Mouse (Mus musculus) erythroblast, embryonic 14.5 days (primary cell): ENCODE data around the gene Edem3. TPM values are rescaled to one million over a fixed set of nuclear protein-coding genes. Genes with fewer than 3 reads are reported as not detected.
"Not testable (repeated sequence)": the region's sequence is repeated elsewhere in the genome, so short reads cannot be mapped to it uniquely, and the experiment has no call there.

Experiments used
- H3K27me3 ChIP-seq: 2 replicates; pipeline ENCODE4 v1.6.1; 2012; ENCODE audit warnings: inconsistent platforms; ENCODE audit not compliant: control insufficient read depth
- H3K36me3 ChIP-seq: 2 replicates; pipeline ENCODE4 v1.6.1; 2012; ENCODE audit warnings: mild to moderate bottlenecking, inconsistent platforms; ENCODE audit not compliant: control insufficient read depth
- H3K4me1 ChIP-seq: 2 replicates; pipeline ENCODE4 v1.6.1; 2012; ENCODE audit warnings: inconsistent platforms; ENCODE audit not compliant: control insufficient read depth
- H3K4me3 ChIP-seq: replicated peaks from 2 replicates; pipeline ENCODE3; 2012; ENCODE audit warnings: moderate library complexity, mild to moderate bottlenecking, inconsistent platforms
- H3K9me3 ChIP-seq: 2 replicates; pipeline ENCODE4 v1.6.1; 2012; ENCODE audit warnings: low read length, inconsistent platforms, mixed read lengths; ENCODE audit not compliant: control insufficient read depth
- GATA1 ChIP-seq: IDR thresholded peaks from 2 replicates; pipeline ENCODE4 v1.6.1; 2012; ENCODE audit warnings: low read length, inconsistent platforms, mixed read lengths
- TAL1 ChIP-seq: IDR thresholded peaks from 3 replicates; pipeline ENCODE4 v1.6.1; 2012; ENCODE audit warnings: low read length, inconsistent platforms, mixed read lengths
- polyA plus RNA-seq: library from polyadenylated mRNA; stranded (reverse); fragments of >175 nt; gene quantifications from 2 replicates; pipeline ENCODE4 v1.2.3, GENCODE M21; 2012

The Edem3 gene
- polyA plus RNA-seq, 1 experiment = 0.09 TPM

GRCm38 (mm10) chr1:151789136-151789535 lies 34.0 kb downstream of the Edem3 start:
- no peaks in the 10 kb centered on the region for H3K9me3 ChIP-seq
- H3K27me3 ChIP-seq = no peaks in the 10 kb centered on the region
- no peak overlapping the region for H3K4me3 ChIP-seq
- peaks cover 60% of the 10 kb centered on the region for H3K36me3 ChIP-seq
- no peak for TF ChIP-seq TAL1
- no peak for TF ChIP-seq GATA1
- H3K4me1 ChIP-seq = no peaks in the 10 kb centered on the region

DNA sequence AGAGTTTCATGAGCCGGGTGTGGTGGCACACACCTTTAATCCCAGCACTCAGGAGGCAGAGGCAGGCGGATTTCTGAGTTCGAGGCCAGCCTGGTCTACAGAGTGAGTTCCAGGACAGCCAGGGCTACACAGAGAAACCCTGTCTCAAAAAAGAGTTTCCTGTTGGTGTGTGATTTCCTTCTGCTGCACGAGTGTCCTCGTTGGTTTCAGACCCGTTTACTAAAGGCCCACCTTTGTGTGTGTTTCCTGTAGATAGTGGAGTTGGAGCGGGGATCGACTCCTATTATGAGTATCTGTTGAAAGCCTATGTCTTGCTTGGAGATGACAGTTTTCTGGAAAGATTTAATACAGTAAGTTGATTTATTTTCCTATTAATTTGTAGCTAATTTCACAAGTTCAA lies 36.9 kb downstream of the Edem3 start:
- H3K27me3 ChIP-seq, H3K4me1 ChIP-seq, H3K4me3 ChIP-seq, H3K9me3 ChIP-seq: not testable (repeated sequence)
- peaks cover 67% of the 10 kb centered on the region for H3K36me3 ChIP-seq

DNA sequence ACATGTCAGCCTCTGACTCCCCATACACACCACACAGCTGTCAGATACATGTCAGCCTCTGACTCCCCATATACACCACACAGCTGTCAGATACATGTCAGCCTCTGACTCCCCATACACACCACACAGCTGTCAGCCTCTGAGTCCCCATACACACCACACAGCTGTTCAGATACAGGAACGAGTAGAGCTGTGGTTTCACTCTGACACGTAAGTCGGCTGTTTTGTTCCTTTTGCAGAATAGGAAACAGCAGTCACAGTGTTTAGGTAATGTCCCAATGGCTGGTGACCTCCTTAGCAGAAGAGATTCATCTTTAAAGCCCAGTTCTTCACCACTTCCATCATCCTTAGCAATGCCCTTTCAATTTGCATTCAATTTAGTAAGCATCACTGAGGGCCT lies 47.6 kb downstream of the Edem3 start:
- not testable (repeated sequence) for H3K4me1 ChIP-seq, H3K4me3 ChIP-seq, H3K9me3 ChIP-seq, H3K27me3 ChIP-seq
- H3K36me3 ChIP-seq = peaks cover 72% of the 10 kb centered on the region

- Histone ChIP-seq H3K9me3 (no peaks in the 10 kb centered on the region), H3K27me3 (no peaks in the 10 kb centered on the region), H3K4me3 (no peak overlapping the region), H3K36me3 (peaks cover 81% of the 10 kb centered on the region), H3K4me1 (no peaks in the 10 kb centered on the region)
- TF ChIP-seq TAL1 (no peak), GATA1 (no peak)
These were observed 52.1 kb downstream of the Edem3 start for GRCm38 (mm10) chr1:151807286-151807685.

- no peaks in the 10 kb centered on the region for H3K9me3 ChIP-seq
- no peak for TF ChIP-seq TAL1
- no peak overlapping the region for H3K4me3 ChIP-seq
- no peaks in the 10 kb centered on the region for H3K27me3 ChIP-seq
- no peaks in the 10 kb centered on the region for H3K4me1 ChIP-seq
- H3K36me3 ChIP-seq = peaks cover 74% of the 10 kb centered on the region
These were observed 55.7 kb downstream of the Edem3 start for GRCm38 (mm10) chr1:151810628-151811421.

GRCm38 (mm10) chr1:151811456-151811855 lies 56.3 kb downstream of the Edem3 start:
- Histone ChIP-seq H3K9me3 (no peaks in the 10 kb centered on the region), H3K27me3 (no peaks in the 10 kb centered on the region), H3K36me3 (peaks cover 75% of the 10 kb centered on the region), H3K4me1 (no peaks in the 10 kb centered on the region), H3K4me3 (no peak overlapping the region)
- TF ChIP-seq GATA1 (no peak), TAL1 (no peak)

DNA sequence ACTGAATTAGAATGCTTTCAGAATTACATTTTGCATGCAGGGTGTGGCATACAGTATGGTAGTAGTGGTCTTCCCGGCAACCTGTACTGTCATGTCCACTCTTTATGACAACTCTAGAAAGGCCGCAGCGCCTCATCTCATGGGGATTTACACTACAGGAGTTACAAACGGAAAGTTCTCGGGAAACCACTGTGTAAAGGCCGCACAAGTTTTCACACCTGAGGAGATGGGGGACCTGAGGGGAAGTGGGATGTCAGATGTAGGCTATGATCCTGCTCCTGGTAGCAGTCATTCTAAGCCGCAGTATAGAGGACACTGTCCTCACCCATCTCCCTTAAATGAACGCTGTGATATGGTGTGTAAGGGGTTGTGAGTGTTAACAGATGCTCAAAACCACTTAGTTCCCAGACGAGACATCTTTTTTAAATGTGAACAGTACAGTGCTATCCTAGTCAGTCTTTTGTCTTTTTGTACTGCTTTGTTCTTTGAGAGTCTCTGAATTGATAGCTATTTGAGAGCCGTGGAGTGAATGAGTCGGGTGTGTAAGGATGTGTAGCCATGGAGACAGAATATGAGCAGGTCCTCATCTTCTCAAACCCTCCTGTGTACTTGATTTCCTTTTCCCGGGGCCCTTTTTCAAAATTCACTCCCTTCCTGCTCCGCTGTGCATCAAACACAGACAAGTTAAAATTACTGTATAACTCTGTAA lies 57.0 kb downstream of the Edem3 start:
- H3K4me1 ChIP-seq = no peaks in the 10 kb centered on the region

DNA sequence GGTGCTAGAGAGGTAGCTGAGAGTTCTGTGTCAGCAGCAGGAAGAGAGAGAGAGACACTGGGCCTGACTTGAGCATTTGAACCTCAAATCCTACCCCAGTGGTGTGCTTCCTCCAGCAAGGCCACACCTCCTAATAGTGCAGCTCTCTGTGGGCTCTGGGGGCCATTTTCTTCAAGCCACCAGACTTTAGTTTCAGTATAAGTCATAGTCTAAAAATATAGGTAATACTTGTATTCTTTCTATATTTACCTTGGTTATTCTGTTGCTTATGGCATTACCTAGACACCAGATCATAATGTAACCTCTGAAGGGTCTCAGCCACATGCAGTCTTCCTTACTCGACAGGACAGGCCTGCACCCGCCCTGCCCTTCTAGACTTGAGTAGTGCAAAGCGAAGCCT lies 60.9 kb downstream of the Edem3 start:
- Histone ChIP-seq H3K4me3 (no peak overlapping the region), H3K9me3 (no peaks in the 10 kb centered on the region), H3K27me3 (no peaks in the 10 kb centered on the region), H3K4me1 (no peaks in the 10 kb centered on the region), H3K36me3 (peaks cover 71% of the 10 kb centered on the region)
- TF ChIP-seq TAL1 (no peak), GATA1 (no peak)

More for the DNA sequence above, 57.0 kb downstream of the Edem3 start:
- H3K9me3 ChIP-seq = no peaks in the 10 kb centered on the region
- peaks cover 75% of the 10 kb centered on the region for H3K36me3 ChIP-seq
- TF ChIP-seq GATA1 (no peak), TAL1 (no peak)
- no peaks in the 10 kb centered on the region for H3K27me3 ChIP-seq
- H3K4me3 ChIP-seq = no peak overlapping the region

GRCm38 (mm10) chr1:151819190-151819589 lies 64.0 kb downstream of the Edem3 start:
- TF ChIP-seq TAL1 (no peak), GATA1 (no peak)
- H3K36me3 ChIP-seq = peaks cover 48% of the 10 kb centered on the region
- no peak overlapping the region for H3K4me3 ChIP-seq
- no peaks in the 10 kb centered on the region for H3K4me1 ChIP-seq
- H3K27me3 ChIP-seq = no peaks in the 10 kb centered on the region
- H3K9me3 ChIP-seq = no peaks in the 10 kb centered on the region

GRCm38 (mm10) chr1:151820457-151820856 lies 65.3 kb downstream of the Edem3 start:
- TF ChIP-seq GATA1 (no peak), TAL1 (no peak)
- no peaks in the 10 kb centered on the region for H3K27me3 ChIP-seq
- H3K9me3 ChIP-seq = no peaks in the 10 kb centered on the region
- H3K36me3 ChIP-seq = peaks cover 39% of the 10 kb centered on the region
- no peaks in the 10 kb centered on the region for H3K4me1 ChIP-seq
- H3K4me3 ChIP-seq = no peak overlapping the region
